Mouse (Mus musculus) 3134 (cell line): ENCODE measurements around the gene Gm7714.
"Not testable (repeated sequence)": the region's sequence is repeated elsewhere in the genome, so short reads cannot be mapped to it uniquely, and the experiment has no call there.

Experiments
- DNase-seq: peaks from one replicate; pipeline ENCODE4 v3.0.0-alpha.2; 2011; ENCODE audit warnings: low spot score; ENCODE audit not compliant: insufficient read length; ENCODE audit errors: extremely low read depth

Gm7714 gene

DNA sequence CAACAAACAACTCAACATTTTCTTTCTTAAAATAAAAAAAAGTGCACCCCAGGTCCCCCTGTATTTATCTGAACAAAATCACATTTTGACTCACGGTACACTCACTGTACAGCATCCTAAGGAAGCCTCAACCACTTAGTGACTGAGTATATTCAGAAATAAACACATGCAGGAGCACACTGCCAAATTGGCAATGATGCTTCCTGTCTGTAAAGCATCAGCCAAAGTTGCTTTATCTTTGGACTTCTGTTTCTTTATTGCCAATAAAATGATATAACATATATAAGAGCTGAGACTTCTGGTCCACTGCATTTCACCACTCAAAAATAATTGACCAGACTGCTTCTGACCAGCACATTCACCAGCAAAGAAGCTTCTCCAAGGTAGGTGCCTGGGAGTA, at the start of gene Gm7714:
Gene Gm7714 (plus strand): TSS at position 301 of the 400 bp plus-strand sequence.
- DNase-seq: no peak

GRCm38 (mm10) chr5:88256475-88256874, 12.2 kb upstream of the Gm7714 start:
- DNase-seq: no peak

DNA sequence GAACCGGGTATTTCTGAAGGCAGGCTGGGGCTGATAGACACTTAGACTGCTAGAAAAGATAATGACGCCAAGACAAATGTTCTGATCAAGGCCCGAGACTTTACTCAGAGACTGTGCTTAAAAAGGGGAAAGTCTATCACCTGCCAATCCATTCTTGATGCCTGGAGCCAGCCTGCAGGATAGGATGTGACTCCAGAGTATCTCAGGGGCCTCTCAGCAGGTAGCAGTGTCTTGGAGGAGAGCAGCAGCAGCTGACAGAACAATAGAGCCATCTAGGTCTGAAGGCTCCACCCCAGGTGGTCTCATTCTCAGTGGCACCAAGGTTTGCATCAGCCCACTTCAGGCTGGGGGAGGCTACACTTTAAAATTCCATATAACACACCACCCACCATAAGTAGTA, 42.6 kb downstream of the Gm7714 start:
- not testable (repeated sequence) for DNase-seq

GRCm38 (mm10) chr5:88317012-88317411, 48.3 kb downstream of the Gm7714 start, which contains the start of gene Prol1:
Gene Prol1 (plus strand): TSS chr5:88317312.
- DNase-seq: no peak
